Mouse (Mus musculus) small intestine, adult 2 months (tissue): ENCODE measurements around the gene Fiz1. TPM values are rescaled to one million over a fixed set of nuclear protein-coding genes. Genes with fewer than 3 reads are reported as not detected.

Experiments
- H3K27ac ChIP-seq: fragments of 200-500 bp; 2 replicates; pipeline ENCODE4 v1.5.1; 2012; ENCODE audit warnings: low read depth, low read length, control low read depth, inconsistent platforms; ENCODE audit not compliant: insufficient read depth
- H3K27me3 ChIP-seq: fragments of 200-500 bp; 2 replicates; pipeline ENCODE4 v1.6.1; 2012; ENCODE audit warnings: mild to moderate bottlenecking, moderate library complexity, low read length, inconsistent platforms; ENCODE audit not compliant: control insufficient read depth, insufficient read depth
- H3K36me3 ChIP-seq: fragments of 200-500 bp; 2 replicates; pipeline ENCODE4 v1.6.1; 2012; ENCODE audit warnings: mild to moderate bottlenecking, low read length, control low read depth, inconsistent platforms; ENCODE audit not compliant: control insufficient read depth, insufficient read depth
- H3K4me1 ChIP-seq: fragments of 200-500 bp; 2 replicates; pipeline ENCODE4 v1.6.1; 2012; ENCODE audit warnings: low read length, inconsistent platforms, mixed read lengths; ENCODE audit not compliant: control insufficient read depth, insufficient read depth, insufficient read length
- H3K4me3 ChIP-seq: fragments of 200-500 bp; 2 replicates; pipeline ENCODE4 v1.5.1; 2012; ENCODE audit warnings: low read depth, mild to moderate bottlenecking, control low read depth, inconsistent platforms, low read length, moderate library complexity
- CTCF ChIP-seq: fragments of 200-500 bp; IDR thresholded peaks from 2 replicates; pipeline ENCODE4 v1.5.1; 2012; ENCODE audit warnings: low read depth, mild to moderate bottlenecking, control low read depth, inconsistent platforms, low read length, moderate library complexity, mixed read lengths; ENCODE audit not compliant: insufficient replicate concordance, insufficient read length; ENCODE audit errors: extremely low read depth
- POLR2A ChIP-seq: fragments of 200-500 bp; IDR thresholded peaks from 2 replicates; pipeline ENCODE4 v1.6.1; 2012; ENCODE audit warnings: low read depth, mild to moderate bottlenecking, control low read depth, inconsistent platforms, low read length, moderate library complexity
- WGBS: fragments of 180-500 bp; shearing (Covaris S2); methylation state at CpG from one replicate; pipeline ENCODE4 v1.1.7; 2018; 5-methylcytosine and 5-hydroxymethylcytosine counted together
- polyA plus RNA-seq: library from polyadenylated mRNA; depleted of rRNA; stranded (reverse); fragments of >200 nt; gene quantifications from 2 replicates; pipeline ENCODE4 v1.2.3, GENCODE M21; 2012

Gene Fiz1
- polyA plus RNA-seq, 1 experiment, result 31.4 TPM

- Histone ChIP-seq H3K27me3 (no peaks in the 10 kb centered on the region), H3K27ac (no peak overlapping the region)
- whole genome bisulfite sequencing, result 63% methylated on average over 2 of the region's 2 CpGs
These were observed 14.6 kb downstream of the Fiz1 start for GRCm38 (mm10) chr7:4999876-5000275.

GRCm38 (mm10) chr7:4996934-4997333 lies 17.6 kb downstream of the Fiz1 start:
- peaks cover 9% of the 10 kb centered on the region; the same call in 1 of the 2 replicates for H3K4me1 ChIP-seq
- 63% methylated on average over 8 of the region's 8 CpGs for WGBS
- no peak overlapping the region for H3K4me3 ChIP-seq
- H3K36me3 ChIP-seq, result peaks cover 11% of the 10 kb centered on the region; the same call in 1 of the 2 replicates
- no peaks in the 10 kb centered on the region for H3K27me3 ChIP-seq
- no peak overlapping the region for H3K27ac ChIP-seq
- TF ChIP-seq CTCF (no peak), POLR2A (no peak)

More at GRCm38 (mm10) chr7:4999876-5000275, 14.6 kb downstream of the Fiz1 start:
- Histone ChIP-seq H3K4me1 (peaks cover 9% of the 10 kb centered on the region; the same call in 1 of the 2 replicates), H3K4me3 (no peak overlapping the region), H3K36me3 (no peaks in the 10 kb centered on the region)
- TF ChIP-seq CTCF (no peak), POLR2A (no peak)

GRCm38 (mm10) chr7:4996003-4996895 lies 18.2 kb downstream of the Fiz1 start, which contains the start of gene Zfp579:
Zfp579 (minus strand) TSS chr7:4996158.
- peaks cover 11% of the 10 kb centered on the region; the same call in 1 of the 2 replicates for H3K36me3 ChIP-seq
- H3K27ac ChIP-seq, result 0 out of 2 replicates have a peak within 1 kb of the TSS, but pooled peaks have one; percentile 3
- WGBS, result 3% methylated on average over 24 of the region's 26 CpGs
- H3K4me1 ChIP-seq, result peaks cover 9% of the 10 kb centered on the region; the same call in 1 of the 2 replicates
- peak within 1 kb of the TSS; percentile 98 for H3K4me3 ChIP-seq
- no peak for TF ChIP-seq CTCF
- no peak for TF ChIP-seq POLR2A
- no peaks in the 10 kb centered on the region for H3K27me3 ChIP-seq

GRCm38 (mm10) chr7:4995268-4996002 lies 19.1 kb downstream of the Fiz1 start:
- WGBS, result 8% methylated on average over 19 of the region's 19 CpGs
- H3K4me3 ChIP-seq, result peak overlapping the region; percentile 98
- H3K4me1 ChIP-seq, result peaks cover 9% of the 10 kb centered on the region; the same call in 1 of the 2 replicates
- peaks cover 11% of the 10 kb centered on the region; the same call in 1 of the 2 replicates for H3K36me3 ChIP-seq
- no peaks in the 10 kb centered on the region for H3K27me3 ChIP-seq
- no peak overlapping the region for H3K27ac ChIP-seq
- no peak for TF ChIP-seq CTCF
- no peak for TF ChIP-seq POLR2A

GRCm38 (mm10) chr7:4993999-4994788 lies 20.3 kb downstream of the Fiz1 start:
- no peak overlapping the region for H3K27ac ChIP-seq
- peaks cover 9% of the 10 kb centered on the region; the same call in 1 of the 2 replicates for H3K4me1 ChIP-seq
- no peaks in the 10 kb centered on the region for H3K27me3 ChIP-seq
- TF ChIP-seq POLR2A (no peak), CTCF (no peak)
- H3K36me3 ChIP-seq, result peaks cover 11% of the 10 kb centered on the region; the same call in 1 of the 2 replicates
- no peak overlapping the region for H3K4me3 ChIP-seq
- WGBS, result 83% methylated on average over 59 of the region's 59 CpGs

- H3K4me1 ChIP-seq, result peaks cover 9% of the 10 kb centered on the region; the same call in 1 of the 2 replicates
- no peak overlapping the region for H3K4me3 ChIP-seq
- H3K27ac ChIP-seq, result no peak overlapping the region
- H3K36me3 ChIP-seq, result peaks cover 11% of the 10 kb centered on the region; the same call in 1 of the 2 replicates
- H3K27me3 ChIP-seq, result no peaks in the 10 kb centered on the region
- TF ChIP-seq CTCF (no peak), POLR2A (no peak)
- WGBS, result 86% methylated on average over 53 of the region's 55 CpGs
These were observed 21.0 kb downstream of the Fiz1 start for GRCm38 (mm10) chr7:4993347-4993998.
